Mouse (Mus musculus) cerebellum, postnatal 4 days (tissue): ENCODE results near the gene Chst15.

Source experiments
- DNase-seq, 2 experiments: peaks; one replicate each; pipeline ENCODE4 v3.0.0; 2022; ENCODE audit warnings: low spot score in 2 of 2, mixed read lengths in 1 of 2

The Chst15 gene

GRCm38 (mm10) chr7:132263186-132263585, 53.8 kb downstream of the Chst15 start:
- peak in 1 of 2 experiments; percentile 56 for DNase-seq

GRCm38 (mm10) chr7:132262696-132263095, 54.3 kb downstream of the Chst15 start:
- DNase-seq, result peak in 1 of 2 experiments; percentile 41

GRCm38 (mm10) chr7:132261885-132262284, 55.1 kb downstream of the Chst15 start:
- DNase-seq, result no peak

- DNase-seq, result no peak
These were observed 56.4 kb downstream of the Chst15 start for GRCm38 (mm10) chr7:132260632-132261031.

GRCm38 (mm10) chr7:132258817-132259216, 58.2 kb downstream of the Chst15 start:
- no peak for DNase-seq

DNA sequence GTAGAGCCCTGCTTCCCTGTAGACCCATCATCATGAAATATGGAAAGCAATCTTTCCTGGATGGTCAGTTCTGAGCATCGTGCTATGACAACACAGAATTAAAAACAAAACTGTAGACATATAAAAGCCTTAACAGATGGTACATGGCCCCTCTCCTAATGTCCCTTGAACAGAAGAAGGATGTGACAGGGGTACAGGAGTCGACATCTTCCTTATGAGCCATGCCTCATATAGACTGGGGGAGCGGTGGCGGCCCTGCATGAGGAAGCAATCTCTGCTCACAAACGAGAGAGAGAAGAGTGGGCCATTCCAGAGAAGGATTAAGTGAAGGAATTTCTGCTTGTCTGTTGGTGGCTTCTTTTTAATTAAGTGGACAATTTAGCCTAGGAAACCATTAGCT, 58.8 kb downstream of the Chst15 start:
- DNase-seq, result no peak

- DNase-seq, result peak in 1 of 2 experiments; percentile 30
These were observed 63.5 kb downstream of the Chst15 start for GRCm38 (mm10) chr7:132253513-132253912.

- no peak for DNase-seq
These were observed 64.0 kb downstream of the Chst15 start for GRCm38 (mm10) chr7:132253078-132253477.

GRCm38 (mm10) chr7:132249563-132250119, 67.4 kb downstream of the Chst15 start:
- DNase-seq, result no peak

DNA sequence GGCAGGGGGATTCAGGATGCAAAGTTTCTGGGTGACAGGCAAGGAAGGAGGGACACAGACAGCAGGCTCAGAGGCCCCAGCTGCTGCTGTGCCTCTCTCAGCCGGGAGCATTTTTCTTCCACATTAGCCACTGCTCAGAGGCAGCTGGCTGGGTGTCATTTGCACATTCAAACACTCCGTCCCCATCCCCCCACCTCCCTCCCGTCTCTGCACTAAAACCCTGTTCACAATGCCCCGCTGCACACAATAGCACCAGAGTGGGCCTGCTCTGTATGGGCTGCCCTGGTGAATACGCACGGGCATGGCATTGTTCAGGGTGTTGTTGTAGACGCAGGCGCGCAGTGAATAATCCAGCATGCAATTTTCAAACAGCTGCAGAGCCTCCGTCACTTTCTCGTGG, 69.5 kb downstream of the Chst15 start:
- peak in 1 of 2 experiments; percentile 31 for DNase-seq

DNA sequence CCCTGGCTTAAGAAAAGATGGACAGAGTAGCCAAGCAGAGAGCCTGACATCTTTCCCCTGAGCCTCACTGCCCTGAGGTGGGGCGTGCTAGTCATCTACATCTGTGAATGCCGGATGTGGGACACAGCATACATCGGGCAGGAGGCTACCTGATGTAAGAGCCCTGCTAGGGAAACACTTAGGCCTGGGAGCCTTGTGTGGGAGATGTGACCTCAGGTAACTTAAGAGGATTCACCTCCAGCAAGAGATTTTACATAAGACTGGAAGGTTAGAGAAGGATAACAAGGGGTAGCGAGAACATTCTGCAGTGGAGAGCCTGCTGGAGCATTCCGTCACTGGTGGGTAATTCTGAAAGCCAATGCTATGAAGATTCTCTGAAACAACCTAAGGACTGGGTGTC, 69.9 kb downstream of the Chst15 start:
- DNase-seq, result no peak

GRCm38 (mm10) chr7:132245730-132246129, 71.3 kb downstream of the Chst15 start:
- no peak for DNase-seq

- DNase-seq, result no peak
These were observed 72.4 kb downstream of the Chst15 start for GRCm38 (mm10) chr7:132244637-132245036.

- DNase-seq, result no peak
These were observed 73.8 kb downstream of the Chst15 start for GRCm38 (mm10) chr7:132243225-132243624.

DNA sequence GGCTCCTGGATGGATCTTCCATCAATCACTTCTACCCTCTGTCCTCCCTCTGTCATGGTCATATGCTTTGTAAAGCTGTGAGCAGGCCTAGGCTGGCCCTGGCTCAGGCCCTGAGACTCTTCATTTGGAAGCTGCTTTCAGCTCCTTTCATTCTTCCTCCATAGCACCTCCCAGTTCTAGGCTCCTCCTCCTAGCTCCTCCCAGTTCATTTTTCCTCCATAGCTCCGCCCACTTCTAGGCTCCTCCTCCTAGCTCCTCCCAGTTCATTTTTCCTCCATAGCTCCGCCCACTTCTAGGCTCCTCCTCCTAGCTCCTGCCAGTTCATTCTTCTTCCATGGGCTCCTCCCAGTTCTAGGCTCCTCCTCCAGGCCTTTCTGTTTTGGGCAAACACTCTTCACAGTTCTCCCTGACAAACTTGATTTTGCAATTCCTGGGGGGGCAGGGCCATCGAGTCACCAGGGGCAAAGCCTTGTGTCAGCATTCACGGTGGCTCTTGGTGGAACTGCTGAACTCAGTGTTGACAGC, 74.3 kb downstream of the Chst15 start:
- DNase-seq, result no peak

DNA sequence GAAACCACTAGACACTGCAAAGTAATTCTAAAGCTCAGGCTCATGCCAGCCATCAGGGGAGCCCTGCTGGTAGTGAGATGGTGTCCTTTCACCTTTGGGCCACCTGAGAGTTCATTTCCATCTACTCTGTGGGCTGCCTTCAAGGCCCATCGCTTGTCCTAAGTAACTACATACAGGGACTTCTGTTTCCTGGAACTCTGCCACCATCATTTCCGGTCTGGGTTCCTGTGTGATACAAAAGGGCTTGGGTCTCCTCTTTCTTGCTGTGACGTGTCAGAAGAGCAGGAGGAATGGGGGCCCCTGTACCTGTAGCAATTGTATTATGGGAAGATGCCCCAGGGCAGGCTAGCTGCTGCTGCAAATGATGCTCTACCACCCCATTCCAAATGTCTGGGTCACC, 78.1 kb downstream of the Chst15 start:
- no peak for DNase-seq

DNA sequence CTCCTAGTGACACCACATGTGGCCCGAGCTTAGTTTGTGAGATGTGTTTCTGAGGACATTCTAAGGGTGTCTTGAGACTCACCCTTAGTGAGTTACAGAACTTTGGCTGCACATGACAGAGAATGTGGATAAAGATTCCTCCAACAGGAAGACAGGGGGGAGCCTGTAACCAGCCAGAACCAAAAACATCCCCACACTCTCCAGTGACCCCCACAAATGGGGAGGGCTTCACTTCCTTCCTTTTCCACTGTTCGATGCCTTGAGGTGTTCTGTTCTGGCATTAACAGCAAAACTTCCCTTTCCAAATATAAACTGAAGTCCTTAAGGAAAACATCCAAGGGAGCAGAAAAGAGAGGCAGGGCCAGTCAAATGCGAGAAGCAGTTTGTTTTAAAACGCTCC, 79.8 kb downstream of the Chst15 start:
- DNase-seq, result no peak

GRCm38 (mm10) chr7:132236789-132237188, 80.2 kb downstream of the Chst15 start:
- no peak for DNase-seq

DNA sequence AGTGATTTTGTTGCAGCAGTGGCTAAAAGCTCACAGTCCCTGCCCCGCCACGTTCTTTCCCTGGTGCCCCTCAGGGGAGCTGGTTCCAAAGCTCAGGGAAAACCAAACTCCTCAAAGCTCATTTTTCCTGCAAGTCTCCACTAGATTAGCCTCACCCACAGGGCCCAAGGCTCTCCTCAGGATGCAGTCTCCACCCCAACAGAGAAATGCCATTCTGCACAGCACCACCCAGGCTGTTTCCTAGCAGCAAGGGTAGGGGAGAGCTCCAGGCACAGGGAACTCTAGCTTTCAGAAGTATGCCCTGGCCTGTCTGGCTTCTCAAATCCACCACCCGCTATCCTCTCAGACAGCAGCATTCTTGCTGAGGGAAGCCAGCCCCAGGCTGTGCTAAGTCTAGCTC, 82.8 kb downstream of the Chst15 start:
- no peak for DNase-seq

DNA sequence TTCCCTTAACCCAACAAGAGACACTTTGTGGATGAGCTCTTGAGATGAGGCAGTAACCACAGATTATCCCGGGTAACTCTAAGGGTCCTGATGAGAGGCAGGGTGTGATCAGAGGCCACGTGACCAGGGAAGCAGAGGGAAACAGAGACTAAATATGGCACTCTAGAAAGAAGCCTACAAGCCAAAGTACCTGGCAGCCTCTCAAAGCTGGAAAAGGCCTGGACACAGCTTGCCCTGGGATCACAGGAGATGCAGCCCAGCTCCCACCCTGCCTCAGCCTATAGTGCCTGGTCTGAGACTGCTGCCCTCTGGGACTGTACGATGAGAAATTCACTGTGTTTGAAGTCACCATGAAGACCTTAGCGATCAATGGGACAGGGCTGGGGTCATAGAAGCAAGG, 83.3 kb downstream of the Chst15 start:
- DNase-seq, result no peak

GRCm38 (mm10) chr7:132232937-132233336, 84.1 kb downstream of the Chst15 start:
- DNase-seq, result no peak

- no peak for DNase-seq
These were observed 85.6 kb downstream of the Chst15 start for GRCm38 (mm10) chr7:132231476-132231875.

- DNase-seq, result no peak
These were observed 86.1 kb downstream of the Chst15 start for GRCm38 (mm10) chr7:132230961-132231360.

DNA sequence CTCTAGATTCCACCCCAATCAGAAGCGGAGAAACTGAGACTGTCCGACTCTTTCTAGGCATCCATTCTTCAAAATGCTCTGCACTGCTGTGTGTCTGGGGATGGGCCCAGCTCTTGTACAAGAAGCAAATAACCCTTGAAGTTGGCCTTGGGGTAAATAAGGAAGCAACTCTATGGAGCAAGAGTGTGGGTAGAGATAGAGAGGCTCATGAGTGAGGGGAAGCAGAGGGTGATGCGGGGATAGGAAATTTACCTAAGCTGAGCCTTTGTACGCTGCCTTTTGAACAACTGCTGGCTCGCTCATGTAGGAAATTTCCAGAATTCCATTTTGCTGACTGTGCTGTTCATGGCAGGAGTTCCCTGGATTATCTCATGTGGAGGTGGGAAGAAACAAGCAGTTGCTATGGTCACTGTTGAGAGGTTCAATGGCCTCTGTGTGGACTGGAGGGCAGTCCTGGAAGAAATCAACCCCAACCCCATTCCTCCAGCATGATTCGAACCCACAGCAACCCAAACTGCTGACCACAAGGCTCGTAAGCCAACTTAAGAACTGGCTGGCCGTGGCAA, 89.9 kb downstream of the Chst15 start:
- no peak for DNase-seq
